Mouse (Mus musculus) CD4-positive, CD25-positive, alpha-beta regulatory T cell, adult 9 weeks (primary cell): ENCODE data around the gene Col10a1. TPM values are rescaled to one million over a fixed set of nuclear protein-coding genes. Genes with fewer than 3 reads are reported as not detected.

Experiments used
- polyA plus RNA-seq: library from polyadenylated mRNA; unstranded; fragments of 100-300 nt; shearing (Covaris generic); gene quantifications from one replicate; pipeline ENCODE4 v1.2.1, GENCODE M21; 2017

Col10a1 gene
- 0.46 TPM for polyA plus RNA-seq

DNA sequence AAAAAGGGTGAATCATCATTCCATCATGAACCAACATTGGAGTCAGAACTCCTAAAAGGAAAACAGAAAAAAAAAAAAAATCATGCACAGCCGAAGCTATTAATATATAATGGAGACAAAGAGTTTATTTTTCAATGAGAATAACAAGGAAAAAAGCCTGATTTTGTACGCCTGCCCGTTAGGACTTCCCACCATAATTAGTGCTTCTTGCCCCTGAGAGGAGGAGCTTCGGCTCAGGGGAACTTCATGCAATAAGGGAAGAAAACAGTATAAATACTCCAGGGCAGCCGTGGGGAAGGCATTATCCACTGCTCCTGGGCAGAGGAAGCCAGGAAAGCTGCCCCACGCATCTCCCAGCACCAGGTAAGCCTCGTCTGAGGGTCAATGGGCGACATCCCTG, at the start of gene Col10a1:
Gene Col10a1 (plus strand): TSS at position 301 of the 400 bp plus-strand sequence.

DNA sequence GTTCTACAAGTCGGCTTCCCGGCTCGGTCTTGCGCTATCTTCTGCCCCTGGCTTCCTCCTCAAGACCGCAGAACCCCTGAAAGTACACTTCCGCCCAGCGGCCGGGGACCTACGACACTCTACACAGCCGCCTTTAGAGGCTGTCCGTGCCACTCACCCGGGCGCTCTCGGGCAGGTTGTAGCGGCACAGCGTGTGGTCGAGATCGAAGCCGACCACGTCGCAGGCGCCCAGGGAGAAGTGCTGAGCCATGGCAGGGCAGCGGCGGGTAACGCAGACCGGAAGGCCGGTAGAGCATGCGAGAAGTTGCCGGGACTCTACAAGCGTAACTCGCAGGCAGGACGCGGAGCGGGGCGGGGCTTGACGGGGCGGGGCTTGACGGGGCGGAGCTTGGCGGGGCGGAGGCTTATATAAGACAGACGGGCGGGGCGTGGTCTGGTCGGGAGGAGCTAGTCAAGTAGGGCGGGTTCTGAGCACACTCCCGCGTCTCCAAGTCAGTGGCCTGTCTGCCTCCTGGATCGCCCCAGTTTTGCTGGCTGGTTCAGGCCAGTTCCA, 28.5 kb downstream of the Col10a1 start, which contains the start of gene Nt5dc1:
Gene Nt5dc1 (minus strand): TSS at position 349 of the 553 bp plus-strand sequence.

Other genes starting within 250 kb of the Col10a1 start
- gene Dse, start 182.3 kb upstream of the Col10a1 start, polyA plus RNA-seq: 4.7 TPM
- gene Tspyl1, start 107.8 kb upstream of the Col10a1 start, polyA plus RNA-seq: 57.3 TPM
- 17.2 TPM for gene Tspyl4, start 92.5 kb upstream of the Col10a1 start, polyA plus RNA-seq
- 87.3 TPM for gene Nt5dc1, start 28.6 kb downstream of the Col10a1 start, polyA plus RNA-seq
- not detected for gene Frk, start 93.4 kb downstream of the Col10a1 start, polyA plus RNA-seq